Mouse (Mus musculus) embryonic fibroblast, embryonic 13.5 days (primary cell): ENCODE data around the gene Trnp1.

Experiments
- CTCF ChIP-seq: IDR thresholded peaks from 2 replicates; pipeline ENCODE4 v1.5.1; 2011; ENCODE audit warnings: mild to moderate bottlenecking, control low read depth, low read length, moderate library complexity, borderline replicate concordance; ENCODE audit not compliant: insufficient read depth
- POLR2A ChIP-seq: IDR thresholded peaks from 2 replicates; pipeline ENCODE4 v1.6.1; 2011; ENCODE audit warnings: low read depth, mild to moderate bottlenecking, control low read depth, low read length, moderate library complexity

- TF ChIP-seq POLR2A (no peak), CTCF (no peak)
Measured at GRCm38 (mm10) chr4:133519369-133519665, 21.0 kb upstream of the Trnp1 start.
